Mouse (Mus musculus) CH12F3 (cell line): ENCODE results near the gene Jag2.

ENCODE experiments used
- in situ Hi-C: fragments of 300-500 bp; cut with MboI; formaldehyde crosslinking; loops from 2 replicates; pipeline ENCODE4 v1.14.3; 2020; ENCODE audit warnings: low sequenced_read_pairs

Jag2 gene

DNA sequence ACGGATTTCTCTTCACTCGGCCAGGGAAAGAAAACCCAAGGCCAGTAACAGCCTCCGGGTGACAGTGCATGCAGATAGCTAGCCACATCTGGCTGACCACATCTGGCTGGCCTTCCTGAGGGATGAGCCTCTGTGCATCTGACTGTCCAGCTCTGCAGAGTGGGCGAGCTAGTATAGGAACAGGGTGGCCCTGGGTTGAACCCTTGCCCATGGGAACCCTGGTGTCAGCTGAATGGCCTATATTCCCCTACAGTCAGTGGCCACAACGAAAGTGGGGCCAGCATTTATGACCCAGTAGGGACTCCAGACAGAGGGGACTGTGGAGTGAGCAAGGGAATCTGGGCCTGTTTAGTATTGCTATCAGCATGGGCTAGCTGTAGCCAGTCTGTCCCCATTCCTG lies 24.6 kb downstream of the Jag2 start:
- in situ Hi-C loops = no loop called here

DNA sequence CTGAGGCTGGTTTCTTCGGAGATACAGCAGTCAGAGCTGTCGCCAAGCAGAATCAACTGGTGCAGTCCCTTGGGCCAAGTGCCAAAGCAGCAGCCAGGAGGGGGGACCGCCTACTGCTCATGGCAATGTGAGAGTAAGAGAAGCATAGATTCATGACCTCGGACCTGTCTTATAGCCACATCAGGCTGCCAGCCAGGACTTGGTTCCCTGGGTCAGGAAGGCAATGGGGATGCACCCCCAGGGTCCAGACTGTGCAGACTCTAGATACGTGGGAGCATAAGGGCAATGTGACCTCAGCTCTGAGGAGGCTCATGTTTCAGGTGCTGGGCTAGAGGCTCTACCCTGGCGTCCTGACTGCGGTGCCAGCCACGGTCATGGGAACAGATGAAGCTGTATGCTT lies 25.6 kb downstream of the Jag2 start:
- in situ Hi-C loops = no loop called here

DNA sequence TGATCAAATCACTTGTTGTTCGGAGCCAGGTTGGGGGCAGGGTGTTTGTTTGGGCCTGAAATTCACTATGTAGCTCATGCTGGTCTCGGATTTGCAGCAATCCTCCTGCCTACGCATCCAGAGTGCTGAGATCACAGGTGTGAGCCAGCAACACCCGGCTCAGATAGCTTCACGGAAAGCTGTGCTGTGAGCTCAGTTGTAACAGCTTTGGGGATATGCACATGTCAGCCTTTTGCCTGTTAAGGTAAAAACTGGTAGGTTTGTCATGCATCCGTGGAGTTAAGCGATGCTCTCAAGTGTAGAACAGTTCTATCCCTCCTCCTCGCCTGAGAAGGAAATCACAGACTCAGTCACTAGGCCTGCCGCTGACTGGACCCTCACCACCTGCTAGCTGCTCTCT lies 28.9 kb downstream of the Jag2 start:
- in situ Hi-C loops = no loop called here

DNA sequence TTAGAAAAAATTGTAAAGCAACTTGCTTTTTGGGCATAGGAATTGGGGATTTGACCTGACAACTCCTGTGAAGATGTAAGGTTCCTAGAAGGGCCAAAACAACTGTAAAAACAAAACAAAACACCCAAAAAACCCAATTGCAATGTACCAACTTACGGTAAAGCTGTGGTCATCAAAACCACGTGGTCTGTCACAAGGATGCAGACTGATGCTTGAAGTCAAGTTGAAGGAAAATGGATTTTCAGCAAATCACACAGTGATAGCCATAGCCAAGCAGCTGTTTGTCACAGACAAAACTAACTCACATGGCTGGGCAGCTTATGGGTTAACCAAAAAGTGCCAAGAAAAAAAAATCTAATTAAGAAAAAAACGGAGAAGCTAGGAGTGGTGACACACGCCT lies 30.6 kb downstream of the Jag2 start:
- in situ Hi-C loops = no loop called here

DNA sequence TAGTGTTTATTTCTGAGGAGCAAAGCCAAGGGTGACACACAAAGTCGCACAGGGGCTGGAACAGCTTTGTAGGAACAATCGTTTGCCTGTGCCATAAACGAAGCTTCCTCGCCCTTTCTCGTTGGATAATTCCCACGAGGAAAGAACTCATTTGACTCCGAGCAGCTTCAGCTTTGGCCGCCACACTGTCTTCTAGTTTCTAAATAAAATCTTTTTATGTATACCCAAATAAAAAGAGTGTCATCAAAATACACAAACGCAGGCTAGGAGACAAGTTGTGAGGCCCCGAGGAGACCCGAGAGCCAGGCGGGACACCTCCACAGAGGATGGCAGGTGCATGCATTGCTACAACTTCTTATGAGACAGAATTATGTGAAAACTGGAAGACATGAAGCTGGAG lies 31.2 kb downstream of the Jag2 start:
- in situ Hi-C loops = no loop called here

DNA sequence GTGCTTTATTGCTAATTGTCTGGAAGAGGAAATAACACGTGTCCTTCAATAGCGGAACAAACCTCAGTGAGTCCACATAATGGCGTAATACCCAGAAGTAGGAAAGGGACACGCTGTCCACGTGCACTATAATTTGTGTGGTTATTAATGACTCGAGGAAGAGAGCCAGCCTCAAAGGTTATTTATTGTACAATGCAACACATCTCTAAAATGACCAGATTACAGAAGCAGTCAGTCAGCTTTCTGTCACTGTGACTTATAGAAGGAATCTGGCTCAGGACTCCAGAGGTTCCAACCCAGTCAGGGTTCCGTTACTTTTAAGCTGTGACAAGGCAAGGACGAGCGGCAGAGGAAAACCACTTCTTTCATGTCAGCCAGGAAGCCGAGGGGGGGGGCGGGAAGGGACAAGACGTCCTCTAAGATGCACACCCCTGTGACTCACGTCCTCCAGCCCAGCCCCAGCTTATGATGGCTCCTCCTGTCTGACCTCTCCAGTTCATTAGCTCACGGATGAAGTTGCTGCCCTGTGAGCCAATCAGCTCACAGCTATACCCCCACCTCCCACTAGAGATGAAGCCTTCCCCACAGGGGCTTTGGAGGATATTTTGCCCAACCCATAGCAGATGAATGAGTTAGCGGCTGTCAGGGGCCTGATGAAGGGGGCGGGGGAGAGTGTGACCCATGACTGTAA lies 31.9 kb downstream of the Jag2 start:
- in situ Hi-C loops = no loop called here

DNA sequence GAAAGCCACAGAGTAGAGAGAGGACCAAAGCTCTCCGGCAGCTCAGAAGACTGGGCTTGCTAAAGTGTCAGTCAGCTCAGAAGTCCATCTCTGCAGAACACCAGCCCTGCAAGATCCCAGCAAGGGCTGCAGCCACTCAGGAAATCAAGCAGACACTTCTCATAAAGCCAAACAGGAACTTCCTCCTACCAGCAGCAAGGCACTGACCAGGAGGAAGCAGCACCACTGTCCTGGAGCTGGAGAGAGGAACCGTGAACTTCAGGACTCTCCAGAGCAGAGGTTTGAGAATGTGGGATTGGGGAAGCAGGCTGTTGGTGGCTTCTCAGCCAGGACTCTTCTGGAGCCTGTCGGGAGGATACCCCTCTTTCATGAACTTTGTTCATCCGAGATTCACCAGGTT lies 34.6 kb downstream of the Jag2 start:
- in situ Hi-C loops = no loop called here

DNA sequence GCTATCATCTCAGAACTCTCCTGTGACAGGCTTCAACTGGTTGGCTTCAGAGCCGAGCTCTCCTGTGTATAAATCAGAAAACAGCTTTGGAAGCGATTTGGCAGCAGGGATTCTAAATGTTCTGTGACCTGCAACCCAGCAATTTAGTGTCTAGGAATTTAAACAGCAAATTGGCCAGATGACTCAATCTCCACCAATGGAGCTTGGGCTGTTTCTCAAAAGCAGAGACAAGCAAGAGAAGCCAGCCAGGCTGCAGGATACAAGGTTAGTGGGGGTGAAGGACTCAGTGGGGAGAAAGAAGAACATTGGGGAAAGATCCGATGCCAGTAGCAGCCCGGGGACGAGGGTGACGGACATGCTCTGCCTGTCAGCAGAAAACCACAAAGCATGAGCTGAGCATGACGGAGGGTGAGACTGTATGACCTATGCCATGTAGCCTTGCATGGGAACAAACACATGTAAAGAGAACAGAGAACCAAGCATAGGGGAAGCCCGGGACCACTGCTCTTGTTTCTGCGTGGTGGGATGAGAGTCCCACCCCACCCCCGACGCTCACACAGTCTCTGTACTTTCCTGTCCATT lies 35.2 kb downstream of the Jag2 start:
- in situ Hi-C loops = no loop called here

DNA sequence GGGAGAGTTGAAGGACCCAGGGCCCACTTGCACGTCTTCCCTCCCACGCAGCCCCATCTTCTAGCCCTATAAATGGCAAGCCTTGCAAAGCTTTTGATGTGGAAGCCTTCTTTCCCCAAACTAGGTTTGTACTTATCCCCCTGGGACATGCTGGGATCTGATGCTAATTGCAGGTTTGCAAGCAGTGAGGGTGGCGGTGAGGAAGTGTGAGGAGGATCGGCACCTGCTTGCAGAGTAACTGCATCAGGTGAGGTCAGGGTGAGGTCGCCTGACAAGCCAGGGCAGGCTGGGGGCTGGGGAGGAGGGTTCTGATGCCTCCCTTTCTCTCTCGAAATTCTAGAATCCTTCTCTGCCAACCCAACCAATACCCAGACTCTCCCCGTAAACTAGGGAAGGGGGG lies 44.1 kb downstream of the Jag2 start:
- in situ Hi-C loops = no loop called here

DNA sequence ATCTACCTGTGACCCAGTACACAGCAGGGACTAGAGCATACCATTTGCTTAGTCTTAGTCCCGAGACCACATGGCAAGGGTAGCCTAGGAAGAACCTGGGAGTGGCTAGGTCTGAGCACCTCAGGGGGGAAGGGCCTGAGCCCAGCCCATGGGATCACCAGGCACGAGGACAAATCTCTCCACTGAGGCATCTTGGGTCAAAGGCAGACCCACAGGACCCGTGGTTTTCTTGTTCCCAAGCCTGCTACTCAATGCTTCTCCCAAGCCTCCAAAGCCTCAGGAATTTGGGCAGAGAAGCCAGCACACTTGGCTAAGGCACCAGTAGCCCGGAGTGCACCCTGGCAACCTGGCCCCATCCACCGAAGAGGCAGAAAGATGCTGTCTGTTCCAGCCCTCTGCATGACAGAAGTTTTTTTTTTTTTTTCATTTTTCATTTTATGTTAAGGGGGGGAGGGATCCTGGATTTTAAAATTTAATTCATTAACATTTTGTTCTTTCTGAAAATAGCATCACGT lies 48.2 kb downstream of the Jag2 start:
- in situ Hi-C loops = no loop called here

DNA sequence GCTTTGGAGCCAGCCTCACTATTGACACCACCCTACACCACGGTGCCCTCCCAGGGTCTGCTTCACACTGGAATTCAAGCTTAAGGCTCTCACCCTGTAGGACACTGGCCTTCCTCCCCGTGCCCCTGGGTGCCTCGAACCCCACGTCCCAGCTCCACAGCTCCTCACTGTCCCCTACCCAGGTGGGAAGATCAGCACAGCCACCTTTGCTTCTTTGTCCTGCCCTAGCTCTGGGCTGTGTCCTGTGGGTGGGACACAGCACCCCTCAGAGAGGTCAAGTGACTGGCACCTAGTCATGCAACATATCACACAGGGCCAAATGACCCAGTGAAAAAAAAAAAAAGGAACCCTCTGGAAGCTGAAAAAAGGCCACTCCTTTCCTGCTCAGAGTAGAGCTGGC lies 48.9 kb downstream of the Jag2 start:
- in situ Hi-C loops = no loop called here

DNA sequence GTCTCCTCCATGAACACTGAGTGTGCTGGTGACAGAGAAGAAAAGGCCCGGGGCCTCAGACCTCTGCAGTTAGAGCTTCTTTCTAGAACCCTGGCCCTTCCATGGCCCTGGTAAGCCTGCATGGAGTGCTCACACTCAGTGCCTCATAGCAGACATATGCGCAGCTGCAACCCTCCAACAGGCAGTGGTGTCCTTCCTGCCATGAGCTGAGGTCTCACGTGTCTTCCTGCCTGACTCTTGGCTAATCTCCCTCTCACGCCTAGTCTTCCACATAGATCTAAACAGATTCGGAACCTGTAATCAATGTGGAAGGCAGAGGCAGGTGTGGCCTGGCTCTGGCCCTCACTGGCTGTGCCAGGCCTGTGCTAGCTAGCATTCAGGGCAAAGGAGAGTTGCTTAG lies 49.8 kb downstream of the Jag2 start:
- in situ Hi-C loops = loop anchor here (5.0 kb wide), 1 partner anchor 68 kb away; no protein-coding TSS in a partner anchor

DNA sequence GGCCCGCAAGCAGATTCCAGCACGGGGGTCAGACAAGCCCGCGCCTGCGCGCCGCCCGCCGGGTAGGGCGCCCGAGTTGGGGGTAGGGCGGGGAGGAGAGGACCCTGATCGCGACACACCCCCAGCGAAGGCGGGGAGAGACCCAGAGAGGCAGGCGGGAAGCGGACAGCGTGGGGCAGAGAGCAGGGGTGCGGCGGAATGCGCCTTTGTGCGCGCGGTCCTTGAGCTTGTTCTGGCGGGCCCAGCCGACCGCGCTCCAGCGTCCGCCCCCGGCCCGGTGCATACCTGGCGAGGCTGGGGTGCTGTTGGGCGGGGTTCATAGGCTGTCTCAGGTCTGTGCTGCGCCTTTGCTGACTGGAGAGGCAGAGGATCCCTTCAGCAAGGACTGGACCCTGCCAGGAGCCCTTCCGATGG lies 52.0 kb downstream of the Jag2 start:
- in situ Hi-C loops = loop anchor here (5.0 kb wide), 1 partner anchor 70 kb away; no protein-coding TSS in a partner anchor

DNA sequence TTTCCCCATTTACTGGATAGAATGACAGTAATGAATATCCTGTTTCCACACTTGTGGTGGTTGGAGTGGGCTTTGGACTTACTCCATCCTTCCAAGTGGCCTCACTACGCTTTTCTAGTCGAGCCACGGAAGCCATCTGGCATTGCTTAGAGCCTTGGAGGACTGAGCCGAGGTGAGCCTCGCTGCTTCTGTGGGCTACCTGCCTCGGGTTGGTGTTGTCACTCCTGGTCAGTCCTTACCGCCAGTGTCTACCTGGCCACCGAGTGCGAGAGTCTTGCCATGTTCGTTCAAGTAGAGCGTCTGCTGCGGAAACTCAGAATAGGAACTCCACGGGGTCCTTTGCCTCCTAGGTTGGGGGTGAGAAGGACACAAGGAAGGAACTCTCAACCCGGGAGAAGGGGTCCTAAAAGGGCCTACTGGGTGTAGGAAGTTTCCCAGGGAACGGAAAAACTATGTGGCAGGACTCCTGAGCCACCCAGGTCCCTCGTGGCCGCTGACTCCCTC lies 52.5 kb downstream of the Jag2 start:
- in situ Hi-C loops = loop anchor here (5.0 kb wide), 1 partner anchor 70 kb away; no protein-coding TSS in a partner anchor

DNA sequence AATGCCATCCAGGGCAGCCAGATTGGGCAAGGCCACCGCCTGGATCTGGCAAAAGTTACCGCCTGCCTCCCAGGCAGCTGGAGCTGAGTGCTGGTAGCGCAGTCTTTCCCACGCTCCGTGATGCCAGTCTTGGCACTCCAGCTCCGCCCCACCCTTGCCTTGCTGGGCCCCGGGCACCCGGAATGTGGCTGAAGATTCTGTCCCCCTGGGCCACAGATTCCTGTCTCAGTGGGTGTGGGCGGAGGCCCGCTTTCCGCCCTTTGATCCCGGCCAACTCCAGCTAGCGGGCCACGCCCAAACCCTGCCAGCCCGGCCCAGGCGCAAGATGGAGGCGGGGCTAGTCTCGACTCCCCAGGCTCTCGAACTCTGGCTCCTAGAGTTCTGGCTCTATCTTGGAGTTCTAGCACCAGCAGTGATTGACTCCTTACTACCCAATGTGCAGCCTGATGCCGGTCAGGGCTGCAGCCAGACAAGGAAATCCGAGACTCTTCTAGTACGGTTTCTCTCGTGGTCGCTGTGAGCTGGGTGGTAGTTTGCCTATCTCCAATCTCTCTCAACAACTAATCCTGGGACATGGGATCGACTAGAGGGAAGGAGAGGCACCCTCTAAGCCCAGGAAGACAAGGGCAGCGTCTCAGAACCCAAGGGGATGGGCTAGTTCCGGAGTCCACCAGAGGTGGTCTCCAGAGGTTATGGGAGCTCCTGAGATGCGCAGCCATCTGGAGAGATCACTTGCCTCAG lies 53.1 kb downstream of the Jag2 start:
- in situ Hi-C loops = loop anchor here (5.0 kb wide), 1 partner anchor 71 kb away; no protein-coding TSS in a partner anchor

DNA sequence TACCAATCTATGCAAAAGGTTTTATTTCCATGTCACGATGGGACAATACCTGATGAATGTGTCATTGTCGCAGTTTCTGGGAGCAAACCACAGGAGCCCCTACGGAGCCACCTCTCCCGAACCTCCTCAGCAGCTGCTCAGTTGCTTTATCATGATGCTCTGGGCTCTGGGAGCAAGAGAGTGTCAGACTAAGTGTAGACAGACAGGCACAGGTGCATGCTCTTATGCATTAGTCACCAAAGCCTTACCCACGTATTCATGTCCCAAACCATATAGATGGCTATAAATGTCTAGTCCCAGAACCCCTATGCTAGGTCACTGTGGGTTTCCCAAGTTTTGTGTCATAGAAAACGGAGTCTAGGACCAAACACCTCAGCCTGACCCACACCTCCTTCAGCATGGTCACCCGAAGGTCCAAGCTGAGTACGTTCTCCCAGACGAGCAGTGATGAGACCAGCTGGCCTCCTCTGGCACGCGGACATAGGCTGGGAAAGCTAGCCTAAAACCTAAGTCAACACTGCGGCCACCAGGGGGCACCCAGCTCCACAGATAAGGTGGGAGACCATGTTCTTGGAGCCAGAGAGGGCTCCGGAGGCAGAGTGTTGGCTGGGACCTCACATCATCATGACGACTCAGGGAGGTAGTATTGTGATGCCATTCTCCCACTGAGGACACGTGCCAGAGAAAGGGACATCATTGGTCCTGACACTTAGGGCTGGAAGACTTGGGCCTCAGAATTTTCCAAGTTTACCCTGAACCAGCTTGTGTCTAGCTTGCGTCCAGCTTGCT lies 54.2 kb downstream of the Jag2 start:
- in situ Hi-C loops = loop anchor here (5.0 kb wide), 1 partner anchor 72 kb away; no protein-coding TSS in a partner anchor

DNA sequence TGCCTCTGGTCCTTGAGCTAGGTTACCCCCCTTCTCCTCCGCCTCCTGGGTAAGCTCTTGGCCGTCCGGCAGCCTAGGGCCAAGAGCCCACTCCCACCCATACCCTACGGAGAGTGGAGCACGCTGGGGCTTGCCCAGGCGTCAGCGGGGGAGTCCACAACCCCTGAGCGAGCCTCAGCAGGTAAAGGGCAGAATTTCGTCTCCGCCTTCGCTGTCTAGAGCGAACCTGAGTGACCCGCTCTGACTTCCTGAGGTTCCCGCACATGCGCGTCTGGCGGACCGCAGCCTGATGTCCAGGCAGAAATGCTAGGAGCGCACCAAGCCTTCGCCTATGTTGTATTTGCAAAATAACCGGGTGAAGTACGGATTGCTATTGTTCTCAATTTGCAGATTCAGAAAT lies 55.4 kb downstream of the Jag2 start:
- in situ Hi-C loops = no loop called here

DNA sequence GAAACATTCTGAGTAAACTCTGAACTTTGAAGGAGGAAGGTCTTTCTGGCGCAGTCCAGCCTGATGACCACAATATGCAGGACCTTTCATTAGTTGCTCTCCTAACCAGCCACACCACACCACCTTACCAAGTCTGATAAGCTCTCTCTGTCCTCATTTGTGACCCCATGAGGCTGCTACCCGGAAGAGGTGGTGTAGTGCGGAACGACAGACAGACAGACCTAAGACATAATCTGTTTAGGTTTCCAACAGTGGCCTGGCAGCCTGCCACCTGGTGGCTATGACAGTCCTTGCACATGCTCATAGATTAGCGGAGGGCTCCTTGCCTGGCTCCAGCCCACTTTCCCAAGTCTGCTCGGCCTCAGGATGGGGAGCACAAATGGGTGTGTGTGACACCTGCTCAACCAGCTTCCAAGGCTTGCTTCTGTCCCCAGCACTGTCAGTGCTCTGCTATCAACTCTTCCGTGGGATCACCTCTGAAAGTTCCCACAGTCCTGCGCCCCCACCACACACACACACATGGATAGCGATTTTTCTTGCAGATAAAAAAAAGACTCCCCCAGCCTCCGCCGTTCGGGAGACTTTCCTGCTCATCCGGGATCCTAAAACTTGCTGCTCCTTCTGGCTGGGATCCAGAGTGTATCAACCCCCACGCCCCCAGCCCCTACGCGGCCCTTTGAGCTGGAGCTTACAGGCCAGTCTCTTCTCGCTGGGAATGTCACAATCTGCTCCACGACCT lies 56.0 kb downstream of the Jag2 start:
- in situ Hi-C loops = no loop called here

DNA sequence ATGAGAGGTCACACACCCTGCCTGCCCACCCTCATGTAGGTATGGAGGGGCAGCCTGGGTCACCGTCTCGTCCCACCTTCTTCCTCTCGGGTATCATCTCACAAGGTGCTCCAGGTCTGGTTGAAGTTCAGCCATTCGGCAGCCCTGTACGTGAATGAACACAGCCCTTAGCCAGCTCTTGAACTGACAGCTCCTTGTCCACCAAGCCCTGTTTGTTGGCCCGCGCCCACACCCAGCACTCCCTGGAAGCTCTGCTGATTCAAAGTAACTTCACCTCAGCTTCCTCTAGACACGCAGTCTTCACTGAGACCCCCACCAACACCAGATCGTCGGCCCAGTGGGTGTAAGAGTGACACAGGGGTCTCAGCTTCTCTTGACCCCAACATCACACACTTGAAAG lies 56.6 kb downstream of the Jag2 start:
- in situ Hi-C loops = no loop called here

DNA sequence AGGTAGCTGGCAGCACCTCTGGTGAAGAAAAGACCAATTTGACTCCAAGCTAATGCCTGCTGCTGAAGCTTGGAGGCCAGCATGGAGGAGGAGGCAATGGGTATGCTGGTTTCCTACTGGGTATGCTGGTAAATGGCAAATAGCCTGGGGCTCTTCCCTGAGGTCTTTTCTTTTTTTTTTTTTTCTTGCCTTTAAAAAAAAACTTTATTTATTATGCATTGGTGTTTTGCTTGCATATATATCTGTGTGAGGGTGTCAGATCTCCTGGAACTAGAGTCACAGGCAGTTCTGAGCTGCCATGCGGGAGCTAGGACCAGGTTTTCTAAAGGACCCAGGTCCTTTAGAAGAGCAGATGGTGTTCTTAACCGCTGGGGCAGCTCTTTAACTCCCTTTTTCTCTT lies 58.3 kb downstream of the Jag2 start:
- in situ Hi-C loops = no loop called here
